ENCODE assay signal across 8 mouse cellular contexts in genomic region chr17:34287648-34288047, GRCm38 (mm10). TPM values are rescaled to one million over a fixed set of nuclear protein-coding genes. Genes with fewer than 3 reads are reported as not detected.
DNase-seq lines count a peak whose midpoint lies in the region; ATAC-seq and TF ChIP-seq lines count a peak whose summit lies in the region.

Gene H2-Aa, minus strand, starts transcription at chr17:34287823.

- no peak for TF ChIP-seq POLR2A in bone marrow macrophage, adult 2 months (IDR thresholded peaks at IDR 0.05; ENCODE audit: borderline replicate concordance, low read depth, low read length)

- 16% methylated on average over 8 of the region's 8 CpGs for WGBS in heart, embryonic 10.5 days

- peaks cover 11% of the 10 kb centered on the region; the same call in 1 of the 2 replicates for H3K27me3 ChIP-seq in heart, embryonic 10.5 days (ENCODE audit: insufficient read depth, poor library complexity, severe bottlenecking)
- H3K27me3 ChIP-seq in splenic B cell, adult 2 months (ENCODE audit: control insufficient read depth, insufficient read depth, low read length, poor library complexity, severe bottlenecking), result no peaks in the 10 kb centered on the region

- TF ChIP-seq CTCF in bone marrow macrophage, adult 2 months (IDR thresholded peaks at IDR 0.05; ENCODE audit: low read depth, low read length), result no peak

- no peak within 1 kb of the TSS for H3K27ac ChIP-seq in heart, embryonic 10.5 days
- H3K27ac ChIP-seq in bone marrow macrophage, adult 2 months (ENCODE audit: insufficient read depth, low read depth, low read length), result no peak within 1 kb of the TSS

- DNase-seq in heart, adult 11 months, result peak; percentile 99
- DNase-seq in heart, embryonic 10.5 days (ENCODE audit: low spot score), result no peak
- DNase-seq in forelimb bud, embryonic 11.5 days (ENCODE audit: low read depth, low spot score), result peak; percentile 80
- DNase-seq in hindlimb bud, embryonic 11.5 days (ENCODE audit: extremely low spot score, low read depth, low spot score), result peak; percentile 56
- DNase-seq in left cerebral cortex, adult 11 months (ENCODE audit: low spot score), result peak; percentile 82
- peak; percentile 99 for DNase-seq in splenic B cell, adult 2 months (ENCODE audit: low read depth, low spot score)

- no peaks in the 10 kb centered on the region for H3K4me1 ChIP-seq in heart, embryonic 10.5 days
- peaks cover 13% of the 10 kb centered on the region; the same call in 1 of the 2 replicates for H3K4me1 ChIP-seq in bone marrow macrophage, adult 2 months (ENCODE audit: control insufficient read depth, insufficient read depth, low read length)

- no peak within 1 kb of the TSS for H3K4me3 ChIP-seq in heart, embryonic 10.5 days
- H3K4me3 ChIP-seq in bone marrow macrophage, adult 2 months (ENCODE audit: insufficient read depth, low read length), result no peak within 1 kb of the TSS

- ATAC-seq in megakaryocyte-erythroid progenitor cell, adult 5-6 weeks (replicated peaks; ENCODE audit: low FRiP score, low TSS enrichment, poor library complexity, severe bottlenecking), result peak; percentile 76

- H3K36me3 ChIP-seq in heart, embryonic 10.5 days, result no peaks in the 10 kb centered on the region
- H3K36me3 ChIP-seq in splenic B cell, adult 2 months (ENCODE audit: control insufficient read depth, insufficient read depth, low read length, poor library complexity, severe bottlenecking), result peaks cover 40% of the 10 kb centered on the region

- no peaks in the 10 kb centered on the region for H3K9me3 ChIP-seq in heart, embryonic 10.5 days

RNA-seq across cellular contexts. Expression of gene H2-Aa, which starts in this region (rescaled TPM):
- polyA plus RNA-seq in heart, embryonic 10.5 days (2016; fragmentation: Nextera tagmentation; extraction: Ambion mirVana), result 0.11 TPM in 1 of 2 replicates, not detected in the other
- 2,467 and 2,568 TPM in 2 replicates for polyA plus RNA-seq in bone marrow macrophage, adult 2 months (2012; ENCODE audit: insufficient read depth, insufficient read length, missing spikeins)
- total RNA-seq in megakaryocyte-erythroid progenitor cell, adult 5-6 weeks (2014; fragmentation: Nextera tagmentation), result 2.0 and 4.4 TPM in 2 replicates
- total RNA-seq in megakaryocyte-erythroid progenitor cell, adult 5-6 weeks (2017), result 12.4 and 31.9 TPM in 2 replicates

Comparison
In these comparisons a context has a peak if more than half of its experiments do, and no peak if none do; other contexts are left out.
1. RNA of gene H2-Aa (polyA plus RNA-seq): 2,467 to 2,568 TPM in bone marrow macrophage, adult 2 months; 0.11 TPM in heart, embryonic 10.5 days; every median in the first group is over 1,000 times any median in the second.